Mouse (Mus musculus) forebrain, embryonic 11.5 days (tissue): Measurements from ENCODE around the gene Otulinl. TPM values are rescaled to one million over a fixed set of nuclear protein-coding genes. Genes with fewer than 3 reads are reported as not detected.

ENCODE experiments used
- ATAC-seq: fragments of 200-750 bp; cut with Nextera tagmentation; replicated peaks from 2 replicates; pipeline ENCODE4 v1.8.0; 2017; ENCODE audit warnings: moderate TSS enrichment; ENCODE audit not compliant: low FRiP score
- DNase-seq: peaks from one replicate; pipeline ENCODE4 v3.0.0-alpha.2; 2017; ENCODE audit warnings: low spot score
- H3K27ac ChIP-seq: fragments of 300-500 bp; sonication (generic); 2 replicates; pipeline ENCODE4 v1.5.1; 2014; ENCODE audit warnings: low read depth, low read length
- H3K27me3 ChIP-seq: fragments of 300-500 bp; sonication (generic); 2 replicates; pipeline ENCODE4 v1.6.1; 2014; ENCODE audit warnings: mild to moderate bottlenecking, low read length, mixed read lengths; ENCODE audit not compliant: control insufficient read depth, insufficient read depth
- H3K36me3 ChIP-seq: fragments of 300-500 bp; sonication (generic); 2 replicates; pipeline ENCODE4 v1.6.1; 2014; ENCODE audit warnings: mild to moderate bottlenecking, low read length, moderate library complexity, mixed read lengths; ENCODE audit not compliant: control insufficient read depth, insufficient read depth
- H3K4me1 ChIP-seq: fragments of 300-500 bp; sonication (generic); replicated peaks from 2 replicates; pipeline ENCODE4 v1.6.1; 2014; ENCODE audit warnings: low read length, mixed read lengths; ENCODE audit not compliant: control insufficient read depth, insufficient read depth
- H3K4me2 ChIP-seq: fragments of 300-500 bp; sonication (generic); 2 replicates; pipeline ENCODE4 v1.6.1; 2014; ENCODE audit warnings: low read depth, mild to moderate bottlenecking, low read length, moderate library complexity, mixed read lengths; ENCODE audit not compliant: severe bottlenecking
- H3K4me3 ChIP-seq: fragments of 300-500 bp; sonication (generic); 2 replicates; pipeline ENCODE4 v1.5.1; 2014; ENCODE audit warnings: low read depth, low read length
- H3K9ac ChIP-seq: fragments of 300-500 bp; sonication (generic); 2 replicates; pipeline ENCODE4 v1.6.1; 2014; ENCODE audit warnings: low read length
- H3K9me3 ChIP-seq: fragments of 300-500 bp; sonication (generic); 2 replicates; pipeline ENCODE4 v1.6.1; 2016; ENCODE audit warnings: low read length, mixed read lengths; ENCODE audit not compliant: control insufficient read depth
- WGBS: fragments of 180-500 bp; shearing (Covaris S2); extraction: QIAGEN DNeasy Blood & Tissue Kit; methylation state at CpG from one replicate; pipeline ENCODE4 v1.1.7; 2014; 5-methylcytosine and 5-hydroxymethylcytosine counted together
- polyA plus RNA-seq: library from polyadenylated mRNA; unstranded; fragments of >200 nt; fragmentation: Nextera tagmentation; extraction: Ambion mirVana; gene quantifications from 2 replicates; pipeline ENCODE4 v1.2.1, GENCODE M21; 2014

Gene Otulinl
- polyA plus RNA-seq, 1 experiment from 2014 or later: 9.4 TPM

GRCm38 (mm10) chr15:27675122-27675521, 6.3 kb downstream of the Otulinl start:
- ATAC-seq (no peak), DNase-seq (no peak)
- Histone ChIP-seq H3K4me1 (peaks cover 4% of the 10 kb centered on the region; the same call in 1 of the 2 replicates), H3K4me3 (no peak overlapping the region), H3K27ac (no peak overlapping the region), H3K9ac (no peak overlapping the region), H3K4me2 (no peak overlapping the region), H3K9me3 (no peaks in the 10 kb centered on the region), H3K27me3 (no peaks in the 10 kb centered on the region; the same call in 1 of the 2 replicates), H3K36me3 (no peaks in the 10 kb centered on the region)
- 88% methylated on average over 7 of the region's 7 CpGs for WGBS

- no peak for ATAC-seq
- H3K9ac ChIP-seq: no peak overlapping the region
- H3K36me3 ChIP-seq: no peaks in the 10 kb centered on the region
- H3K27ac ChIP-seq: no peak overlapping the region
- no peak overlapping the region for H3K4me2 ChIP-seq
- H3K4me1 ChIP-seq: peaks cover 4% of the 10 kb centered on the region; the same call in 1 of the 2 replicates
- DNase-seq: no peak
- 84% methylated on average over 6 of the region's 6 CpGs for WGBS
- no peak overlapping the region for H3K4me3 ChIP-seq
- H3K9me3 ChIP-seq: no peaks in the 10 kb centered on the region
- no peaks in the 10 kb centered on the region for H3K27me3 ChIP-seq
These were observed 7.3 kb downstream of the Otulinl start for GRCm38 (mm10) chr15:27674041-27674440.

GRCm38 (mm10) chr15:27673151-27673550, 8.2 kb downstream of the Otulinl start:
- ATAC-seq (no peak), DNase-seq (no peak)
- no peak overlapping the region for H3K4me2 ChIP-seq
- no peak overlapping the region for H3K27ac ChIP-seq
- whole genome bisulfite sequencing: 94% methylated on average over 6 of the region's 6 CpGs
- peaks cover 4% of the 10 kb centered on the region; the same call in 1 of the 2 replicates for H3K4me1 ChIP-seq
- H3K9me3 ChIP-seq: no peaks in the 10 kb centered on the region
- H3K9ac ChIP-seq: no peak overlapping the region
- no peaks in the 10 kb centered on the region for H3K27me3 ChIP-seq
- no peak overlapping the region for H3K4me3 ChIP-seq
- H3K36me3 ChIP-seq: no peaks in the 10 kb centered on the region

GRCm38 (mm10) chr15:27672259-27672658, 9.1 kb downstream of the Otulinl start:
- DNase-seq (no peak), ATAC-seq (peak; percentile 60)
- Histone ChIP-seq H3K4me1 (peaks cover 4% of the 10 kb centered on the region; the same call in 1 of the 2 replicates), H3K4me2 (no peak overlapping the region), H3K27ac (no peak overlapping the region), H3K9ac (no peak overlapping the region), H3K27me3 (no peaks in the 10 kb centered on the region), H3K36me3 (no peaks in the 10 kb centered on the region), H3K4me3 (no peak overlapping the region), H3K9me3 (no peaks in the 10 kb centered on the region)
- WGBS: 45% methylated on average over 8 of the region's 8 CpGs

- no peaks in the 10 kb centered on the region for H3K9me3 ChIP-seq
- no peak for ATAC-seq
- DNase-seq: no peak
- H3K4me2 ChIP-seq: no peak overlapping the region
- 88% methylated on average over 10 of the region's 10 CpGs for WGBS
- peaks cover 4% of the 10 kb centered on the region; the same call in 1 of the 2 replicates for H3K4me1 ChIP-seq
- no peak overlapping the region for H3K4me3 ChIP-seq
- H3K27me3 ChIP-seq: no peaks in the 10 kb centered on the region
- no peak overlapping the region for H3K27ac ChIP-seq
- H3K36me3 ChIP-seq: no peaks in the 10 kb centered on the region
- H3K9ac ChIP-seq: no peak overlapping the region
These were observed 9.7 kb downstream of the Otulinl start for GRCm38 (mm10) chr15:27671612-27672245.

GRCm38 (mm10) chr15:27670708-27671107, 10.7 kb downstream of the Otulinl start:
- no peaks in the 10 kb centered on the region for H3K27me3 ChIP-seq
- no peak overlapping the region for H3K9ac ChIP-seq
- DNase-seq (no peak), ATAC-seq (no peak)
- 89% methylated on average over 8 of the region's 8 CpGs for WGBS
- H3K4me1 ChIP-seq: no peaks in the 10 kb centered on the region; the same call in 1 of the 2 replicates
- H3K27ac ChIP-seq: no peak overlapping the region
- H3K36me3 ChIP-seq: no peaks in the 10 kb centered on the region
- no peaks in the 10 kb centered on the region for H3K9me3 ChIP-seq
- no peak overlapping the region for H3K4me3 ChIP-seq
- H3K4me2 ChIP-seq: no peak overlapping the region

- ATAC-seq (no peak), DNase-seq (no peak)
- Histone ChIP-seq H3K4me3 (no peak overlapping the region), H3K4me2 (no peak overlapping the region), H3K9me3 (no peaks in the 10 kb centered on the region), H3K4me1 (no peaks in the 10 kb centered on the region; the same call in 1 of the 2 replicates), H3K9ac (no peak overlapping the region), H3K36me3 (no peaks in the 10 kb centered on the region), H3K27me3 (no peaks in the 10 kb centered on the region), H3K27ac (no peak overlapping the region)
- WGBS: 88% methylated on average over 12 of the region's 12 CpGs
These were observed 11.4 kb downstream of the Otulinl start for GRCm38 (mm10) chr15:27669931-27670411.

- Histone ChIP-seq H3K4me3 (no peak overlapping the region), H3K4me1 (no peaks in the 10 kb centered on the region; the same call in 1 of the 2 replicates), H3K4me2 (no peak overlapping the region), H3K36me3 (no peaks in the 10 kb centered on the region), H3K27ac (no peak overlapping the region), H3K27me3 (no peaks in the 10 kb centered on the region), H3K9ac (no peak overlapping the region), H3K9me3 (no peaks in the 10 kb centered on the region)
- ATAC-seq: no peak
- no peak for DNase-seq
- 85% methylated on average over 4 of the region's 4 CpGs for WGBS
These were observed 12.1 kb downstream of the Otulinl start for GRCm38 (mm10) chr15:27669276-27669675.

GRCm38 (mm10) chr15:27668557-27668956, 12.8 kb downstream of the Otulinl start:
- Histone ChIP-seq H3K27ac (no peak overlapping the region), H3K27me3 (no peaks in the 10 kb centered on the region), H3K36me3 (no peaks in the 10 kb centered on the region), H3K9ac (no peak overlapping the region), H3K4me2 (no peak overlapping the region), H3K9me3 (no peaks in the 10 kb centered on the region), H3K4me3 (no peak overlapping the region), H3K4me1 (no peaks in the 10 kb centered on the region; the same call in 1 of the 2 replicates)
- DNase-seq (no peak), ATAC-seq (no peak)
- 91% methylated on average over 7 of the region's 7 CpGs for WGBS
